Mouse (Mus musculus): ENCODE results near the gene Fank1. TPM values are rescaled to one million over a fixed set of nuclear protein-coding genes. Genes with fewer than 3 reads are reported as not detected.

Fank1 gene
- total RNA-seq (2021): 1 to 10 TPM; 2.2 to 2.8 TPM
- long read RNA-seq, partial matches to known transcripts: 0 of 4 reads
- long read RNA-seq, other reads (novel, unspliced or antisense): 3 of 4 reads

GRCm38 (mm10) chr7:133776626-133776996, at the start of gene Fank1:
Gene Fank1 (plus strand): TSS chr7:133776861.
- peak; percentile 76 to 85 for DNase-seq (ENCODE audit: low spot score in 2 of 2)

DNA sequence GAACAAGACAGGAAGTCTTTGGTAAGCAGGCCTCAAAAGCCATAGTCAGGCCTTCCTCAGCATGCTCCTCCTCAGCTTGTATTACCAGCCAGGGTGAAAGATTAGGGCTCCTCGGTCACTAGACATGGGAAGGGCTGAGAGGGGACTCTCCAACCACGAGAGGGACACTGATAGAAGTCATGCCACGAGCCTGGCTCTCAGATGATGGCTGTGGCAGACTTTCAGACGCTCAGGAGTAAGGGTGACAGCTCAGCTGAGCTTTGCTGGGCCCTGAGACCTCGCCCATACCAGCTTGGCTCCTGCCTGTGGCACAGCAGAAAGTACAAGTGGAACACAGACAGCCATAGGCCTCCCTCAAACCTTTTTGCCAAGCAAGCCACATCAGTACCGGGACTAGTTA, 49.6 kb upstream of the Fank1 start:
- no peak for DNase-seq (ENCODE audit: low spot score in 2 of 2)

- peak in 1 of 2 experiments; percentile 58 for DNase-seq (ENCODE audit: low spot score in 2 of 2)
Measured at GRCm38 (mm10) chr7:133729351-133729750, 47.3 kb upstream of the Fank1 start.

- no peak for DNase-seq (ENCODE audit: low spot score in 2 of 2)
Measured at GRCm38 (mm10) chr7:133730324-133731191, 46.1 kb upstream of the Fank1 start.

- DNase-seq (ENCODE audit: low spot score in 2 of 2): no peak
Measured at GRCm38 (mm10) chr7:133731971-133732645, 44.6 kb upstream of the Fank1 start.

DNA sequence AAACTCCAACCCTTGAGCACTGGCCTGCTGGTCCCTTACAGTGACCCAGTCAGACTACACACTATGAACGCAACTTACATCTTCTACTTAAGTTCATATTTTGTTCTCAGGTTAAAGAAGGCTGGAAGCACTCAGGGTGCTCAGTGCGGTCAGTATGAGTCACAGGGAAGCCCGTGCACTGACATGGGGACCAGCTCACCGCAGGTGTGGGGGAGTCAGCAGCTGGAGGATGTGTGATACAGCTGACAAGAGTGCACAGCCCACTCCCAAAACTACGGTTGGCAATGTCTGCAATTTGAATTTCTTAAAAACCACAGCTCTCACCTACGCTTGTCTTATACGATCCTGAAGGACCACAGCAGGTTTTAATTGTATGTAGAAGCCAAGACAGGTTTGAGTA, 36.1 kb upstream of the Fank1 start:
- DNase-seq (ENCODE audit: low spot score in 2 of 2): no peak

GRCm38 (mm10) chr7:133742530-133743325, 33.9 kb upstream of the Fank1 start:
- DNase-seq (ENCODE audit: low spot score in 2 of 2): no peak

GRCm38 (mm10) chr7:133743611-133744010, 33.0 kb upstream of the Fank1 start:
- no peak for DNase-seq (ENCODE audit: low spot score in 2 of 2)

DNA sequence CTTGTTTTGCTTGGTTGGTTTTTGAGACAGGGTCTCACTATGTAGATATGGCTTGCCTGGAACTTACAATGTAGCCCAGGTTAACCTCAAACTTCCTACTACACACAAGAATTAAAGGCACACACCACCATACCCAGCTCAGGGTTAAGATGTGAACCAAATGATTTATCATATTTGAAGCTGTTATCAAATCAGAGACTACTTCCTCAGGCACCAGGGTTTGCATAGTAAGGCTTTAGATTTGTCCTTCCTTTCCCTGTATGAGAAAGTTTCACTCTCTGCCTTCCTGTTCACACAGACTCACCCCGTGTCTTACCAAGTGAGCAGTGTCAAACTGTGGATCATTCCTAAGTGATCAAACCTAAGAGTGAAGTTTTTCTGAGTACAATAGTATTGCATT, 32.5 kb upstream of the Fank1 start:
- DNase-seq (ENCODE audit: low spot score in 2 of 2): no peak

GRCm38 (mm10) chr7:133744701-133745100, 32.0 kb upstream of the Fank1 start:
- no peak for DNase-seq (ENCODE audit: low spot score in 2 of 2)

DNA sequence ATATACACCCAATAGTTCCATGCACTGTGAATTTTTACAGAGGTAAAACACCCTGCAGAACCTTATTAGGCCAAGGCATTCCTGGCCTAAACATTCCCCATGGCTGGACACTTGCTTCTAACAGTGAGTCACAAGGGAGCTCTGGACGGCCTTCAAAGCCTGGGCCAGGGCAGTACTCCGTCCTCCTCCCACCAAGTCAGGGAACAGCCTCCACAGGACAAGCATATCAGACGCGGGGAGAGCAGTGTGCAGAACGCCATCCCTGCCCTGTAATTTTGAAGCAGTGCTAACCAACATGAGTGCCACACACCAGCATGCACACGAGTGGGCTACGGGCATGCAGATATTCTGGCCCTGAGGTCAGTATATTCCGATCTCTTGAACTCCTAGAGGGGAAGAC, 29.3 kb upstream of the Fank1 start:
- DNase-seq (ENCODE audit: low spot score in 2 of 2): no peak

DNA sequence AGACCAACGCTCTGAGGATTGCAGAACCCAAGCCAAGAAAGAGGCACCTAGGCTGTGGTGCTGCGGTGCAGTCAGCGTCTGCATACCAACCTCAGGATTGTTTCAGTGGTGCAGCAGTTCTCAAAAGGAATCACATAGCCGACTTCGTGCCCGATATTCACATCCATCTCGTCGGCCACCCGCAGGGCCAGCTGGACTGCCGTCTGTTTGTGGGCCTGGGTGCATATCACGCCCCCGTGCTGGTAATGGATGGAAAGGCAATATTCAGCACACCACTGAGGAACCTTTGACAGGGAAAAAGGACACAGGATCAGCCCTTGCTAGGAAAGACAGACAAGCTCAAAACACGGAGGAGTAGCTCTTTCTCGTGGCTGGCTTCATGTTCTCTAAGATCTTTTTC, 27.9 kb upstream of the Fank1 start:
- peak in 1 of 2 experiments; percentile 44 for DNase-seq (ENCODE audit: low spot score in 2 of 2)

DNA sequence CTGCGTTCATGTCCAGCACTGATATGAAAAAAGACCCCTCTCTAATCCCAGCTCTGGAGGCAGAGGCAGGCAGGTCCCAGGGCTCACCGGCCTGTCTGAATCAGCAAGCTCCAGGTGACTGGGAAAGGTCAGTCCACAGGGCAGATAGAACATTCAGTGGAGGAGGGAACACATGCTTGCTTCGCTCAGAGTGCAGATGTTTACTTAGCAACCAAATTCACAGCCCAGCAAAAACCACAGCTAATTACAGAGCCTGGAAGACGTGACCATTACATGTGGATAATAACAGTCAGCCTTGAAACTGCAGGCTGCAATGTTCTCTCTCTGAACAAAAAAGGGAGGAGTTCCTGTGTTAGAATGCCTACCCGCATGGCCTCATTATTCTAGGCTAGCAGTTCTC, 26.0 kb upstream of the Fank1 start:
- no peak for DNase-seq (ENCODE audit: low spot score in 2 of 2)

DNA sequence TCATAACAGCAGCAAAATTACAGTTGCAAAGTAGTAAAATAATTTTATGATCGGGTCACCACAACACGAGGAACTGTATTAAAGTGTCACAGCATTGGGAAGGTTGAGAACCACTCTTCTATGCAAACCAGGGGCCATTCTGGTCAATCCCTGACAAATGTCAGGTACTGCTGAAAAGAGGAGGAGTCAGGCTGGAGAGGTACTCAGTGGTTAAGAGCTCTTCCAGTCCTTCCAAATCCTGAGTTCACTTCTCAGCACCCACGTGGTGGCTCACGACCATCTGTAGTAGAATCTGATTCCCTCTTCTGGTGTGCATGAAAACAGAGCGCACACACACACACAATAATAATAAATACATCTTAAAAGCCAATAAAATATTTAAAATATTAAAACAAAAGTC, 25.5 kb upstream of the Fank1 start:
- DNase-seq (ENCODE audit: low spot score in 2 of 2): no peak

- DNase-seq (ENCODE audit: low spot score in 2 of 2): no peak
Measured at GRCm38 (mm10) chr7:133757961-133758455, 18.7 kb upstream of the Fank1 start.

DNA sequence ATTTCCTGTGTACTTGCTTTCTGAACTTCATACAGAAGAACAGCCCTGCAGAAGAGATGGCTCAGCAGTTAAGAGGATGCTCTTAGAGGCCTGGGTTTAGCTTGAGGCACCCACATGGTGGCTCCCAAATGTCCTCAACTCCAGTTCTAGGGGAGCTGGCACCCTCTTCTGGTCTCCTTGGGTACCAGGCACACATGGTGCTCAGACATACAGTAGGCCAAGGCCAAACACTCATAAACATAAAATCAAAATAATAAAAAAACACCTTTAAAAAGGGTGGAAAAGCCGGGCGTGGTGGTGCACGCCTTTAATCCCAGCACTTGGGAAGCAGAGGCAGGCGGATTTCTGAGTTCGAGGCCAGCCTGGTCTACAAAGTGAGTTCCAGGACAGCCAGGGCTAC, 17.9 kb upstream of the Fank1 start:
- no peak for DNase-seq (ENCODE audit: low spot score in 2 of 2)

DNA sequence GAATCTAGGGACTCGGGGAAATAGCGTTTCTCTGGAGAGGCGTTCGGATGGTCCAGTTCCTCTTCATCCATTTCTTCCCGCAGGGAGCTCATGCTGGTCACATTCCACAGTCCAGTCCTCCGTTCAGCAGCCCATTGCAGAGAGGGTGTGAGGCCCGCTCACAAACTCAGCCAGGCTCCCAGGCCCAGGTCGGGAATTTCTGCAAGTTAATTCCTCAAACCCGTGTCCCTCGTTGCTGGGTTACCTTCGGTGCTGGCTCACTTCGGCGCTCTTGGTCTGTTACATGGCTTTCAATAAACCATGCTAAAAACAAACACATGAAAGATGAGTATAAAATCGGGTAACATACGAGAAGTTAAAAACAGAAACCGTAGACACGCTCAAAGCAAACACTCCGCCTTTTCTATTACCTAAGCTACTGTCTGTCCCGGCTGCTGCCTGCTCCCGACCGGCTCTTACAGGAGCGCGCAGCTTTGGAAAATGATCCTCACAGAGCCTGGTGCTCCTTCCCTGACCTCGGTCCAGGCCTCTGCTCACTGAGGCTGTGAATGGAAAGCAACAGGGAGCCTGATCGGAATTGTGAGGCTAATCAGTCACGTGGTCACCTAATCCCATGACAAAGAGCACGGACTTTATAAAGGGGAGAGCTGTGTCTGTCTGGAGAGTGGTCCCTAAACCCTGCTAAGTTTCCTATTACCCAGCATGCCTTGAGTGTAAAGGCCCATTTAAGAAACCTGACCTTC, 16.9 kb upstream of the Fank1 start:
- DNase-seq (ENCODE audit: low spot score in 2 of 2): peak; percentile 30 to 44

DNA sequence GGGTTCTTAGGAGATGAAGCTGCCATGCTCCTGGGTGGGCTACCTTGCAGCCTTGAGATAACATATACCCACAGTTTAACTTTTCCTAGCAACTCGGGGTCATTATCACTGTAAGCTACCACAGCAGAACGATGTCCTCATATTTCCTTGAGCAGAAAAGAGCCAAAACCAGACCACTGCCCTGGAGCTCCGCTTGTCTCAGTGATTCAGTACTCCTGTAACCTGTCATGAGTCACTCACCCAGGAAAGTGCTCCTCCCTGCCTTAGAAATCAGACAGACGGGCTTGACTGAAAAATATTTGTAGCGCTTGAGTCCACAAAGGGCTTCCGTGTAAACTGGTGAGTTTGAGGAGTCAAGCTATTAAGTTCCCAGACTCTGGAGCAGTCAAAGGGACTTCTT, 14.0 kb upstream of the Fank1 start:
- DNase-seq (ENCODE audit: low spot score in 2 of 2): no peak

DNA sequence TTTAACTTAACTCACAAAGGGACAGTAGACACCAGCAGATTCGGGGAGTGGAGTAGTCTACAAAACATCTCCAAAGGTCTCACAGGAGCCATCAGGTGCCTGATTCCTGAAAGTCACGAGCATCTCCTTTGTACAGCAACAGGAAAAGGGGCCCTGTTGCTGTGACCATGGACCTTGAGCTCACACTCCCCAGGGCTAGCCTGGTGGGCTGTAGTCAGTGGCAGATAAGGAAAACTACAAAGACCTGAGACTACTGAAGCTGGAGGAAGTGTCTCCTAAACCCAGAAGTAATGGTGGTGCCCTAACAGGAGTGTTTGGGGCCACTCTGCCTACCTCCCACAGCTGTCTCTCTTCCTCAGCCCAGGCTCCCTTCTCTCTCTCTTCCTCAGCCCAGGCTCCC, 12.2 kb upstream of the Fank1 start:
- DNase-seq (ENCODE audit: low spot score in 2 of 2): no peak

DNA sequence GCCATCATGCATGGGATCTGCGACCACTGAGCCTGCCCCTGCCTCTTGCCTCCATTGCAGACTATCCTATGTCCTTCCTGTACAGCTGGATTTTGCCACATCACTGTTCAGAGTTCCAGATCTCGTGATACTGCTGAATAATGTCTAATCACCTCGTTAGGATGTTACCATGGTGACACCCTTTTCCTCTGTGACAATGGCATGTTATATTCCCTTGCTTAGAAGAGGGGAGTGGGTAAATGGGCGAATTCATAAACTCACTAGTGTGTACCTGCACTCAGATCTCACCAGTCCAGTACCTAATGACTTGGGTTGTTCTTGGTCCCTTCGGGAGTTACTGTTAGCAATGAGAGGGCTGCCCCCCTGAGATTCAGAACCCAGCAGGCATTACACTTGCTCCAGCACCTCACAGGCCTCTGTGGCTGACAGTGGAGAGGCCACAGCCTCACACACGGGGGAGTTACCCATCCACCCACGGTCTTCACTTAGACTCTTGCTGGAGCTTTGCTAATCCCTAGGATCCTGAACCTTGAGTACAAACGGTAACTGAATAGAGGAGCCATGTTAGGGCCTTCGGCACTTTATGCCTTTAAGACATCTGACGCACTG, 11.3 kb upstream of the Fank1 start:
- DNase-seq (ENCODE audit: low spot score in 2 of 2): no peak

All from layer of hippocampus, adult 18-20 months (tissue).